Mouse (Mus musculus) megakaryocyte, embryonic 14.5 days (primary cell): ENCODE data around the gene Zfp217.

ENCODE experiments used
- FLI1 ChIP-seq: IDR thresholded peaks from 2 replicates; pipeline ENCODE4 v1.6.1; 2012; ENCODE audit warnings: low read length, inconsistent platforms, mixed read lengths
- GATA1 ChIP-seq: IDR thresholded peaks from 3 replicates; pipeline ENCODE4 v1.6.1; 2012; ENCODE audit warnings: mixed read lengths, low read length, inconsistent platforms, borderline replicate concordance

DNA sequence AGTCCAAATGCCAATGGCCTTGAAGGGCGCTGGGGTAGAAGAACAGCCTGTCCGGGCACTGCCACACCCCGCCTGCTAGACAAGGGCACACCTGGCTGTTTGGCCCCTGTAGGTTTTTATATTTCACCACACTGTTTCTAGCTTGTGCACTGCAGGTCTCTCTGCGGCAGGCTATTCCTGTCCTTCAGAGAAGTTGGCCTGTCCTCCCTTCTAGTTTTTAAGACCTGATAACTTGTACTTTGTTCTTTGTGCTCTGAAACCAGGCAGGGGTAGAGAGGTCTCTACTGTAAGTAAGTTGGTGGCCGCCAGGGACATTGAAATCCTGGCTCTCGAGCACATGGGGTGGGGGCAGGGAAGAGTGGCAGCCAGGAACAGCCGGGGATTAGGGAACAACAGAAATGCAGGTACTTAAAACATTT lies 44.8 kb upstream of the Zfp217 start:
- TF ChIP-seq GATA1 (no peak), FLI1 (no peak)
